Mouse (Mus musculus) common myeloid progenitor, adult 5-6 weeks (primary cell): ENCODE data around the gene Rad51b. TPM values are rescaled to one million over a fixed set of nuclear protein-coding genes. Genes with fewer than 3 reads are reported as not detected.

ENCODE experiments used
- ATAC-seq: replicated peaks from 2 replicates; pipeline ENCODE4 v1.8.0; 2016; ENCODE audit warnings: low read depth, mild to moderate bottlenecking, moderate TSS enrichment, inconsistent platforms; ENCODE audit not compliant: poor library complexity, severe bottlenecking
- total RNA-seq: library from RNA; stranded (forward); fragments of 200-1000, 187-1606 nt; gene quantifications from 2 replicates; pipeline ENCODE4 v1.2.3, GENCODE M21; 2017

Rad51b gene
- total RNA-seq, 1 experiment from 2014 or later = 10.8 TPM

GRCm38 (mm10) chr12:79830686-79831085 lies 533.6 kb downstream of the Rad51b start:
- no peak for ATAC-seq

DNA sequence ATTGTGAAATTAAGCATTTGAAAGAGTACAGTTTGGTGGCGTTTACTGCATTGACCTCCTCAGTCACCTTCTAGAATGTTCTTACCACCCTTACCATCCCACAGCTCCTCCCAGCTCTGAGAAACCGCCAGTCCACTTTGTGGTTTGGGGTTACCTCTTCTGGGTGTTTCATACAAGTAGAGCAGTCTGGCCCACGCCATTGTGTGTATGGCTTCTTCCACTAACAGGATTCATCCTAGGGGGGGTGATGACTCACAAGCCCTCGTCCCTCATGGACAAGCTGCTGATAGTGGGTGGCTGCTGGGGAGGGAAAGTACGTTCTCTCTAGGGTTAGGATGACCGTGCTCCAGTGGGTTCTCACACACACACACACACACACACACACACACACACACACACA lies 535.5 kb downstream of the Rad51b start:
- ATAC-seq = peak; percentile 94

GRCm38 (mm10) chr12:79835521-79835920 lies 538.4 kb downstream of the Rad51b start:
- ATAC-seq = no peak

GRCm38 (mm10) chr12:79838181-79838961 lies 541.3 kb downstream of the Rad51b start:
- peak; percentile 68 for ATAC-seq

DNA sequence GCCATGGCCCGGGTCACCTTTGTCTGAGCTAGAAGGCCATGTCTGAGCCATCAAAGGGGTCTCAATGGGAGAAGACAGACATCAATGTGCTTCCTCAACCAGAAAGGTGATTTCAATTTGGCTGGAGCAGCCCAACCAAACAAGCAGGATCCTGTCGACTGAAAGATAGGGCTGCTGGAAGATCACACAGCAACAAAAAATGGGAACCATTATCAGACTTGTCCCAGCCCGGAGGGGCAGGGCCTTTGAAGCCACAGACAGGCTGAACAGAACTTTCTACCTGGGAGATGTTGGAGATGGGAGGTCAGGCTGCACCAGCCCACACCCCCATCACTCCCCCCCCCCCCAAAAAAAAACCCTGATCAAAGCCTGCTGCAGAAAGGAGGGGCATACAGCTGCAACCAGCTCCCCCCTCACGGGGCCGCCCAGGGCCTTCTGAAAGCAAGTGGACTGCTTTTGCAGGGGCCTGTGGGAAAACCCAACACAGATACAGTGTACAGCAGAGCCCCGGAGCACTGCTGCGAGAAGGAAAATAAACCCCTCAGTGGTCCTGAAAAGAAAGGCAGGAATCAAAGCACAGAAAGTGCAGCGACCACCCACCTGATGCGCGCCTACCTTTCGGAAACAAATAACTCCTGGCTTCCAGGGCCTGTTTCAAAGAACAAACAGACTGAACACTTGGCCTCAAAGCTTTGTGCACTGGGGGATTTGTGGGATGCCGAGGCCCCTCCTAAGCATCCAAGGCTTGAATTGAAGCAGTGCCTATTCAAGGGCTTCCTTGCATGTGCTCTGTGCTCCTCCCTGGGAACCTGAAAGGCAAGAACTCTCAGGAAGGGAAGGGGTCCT lies 542.2 kb downstream of the Rad51b start:
- no peak for ATAC-seq

GRCm38 (mm10) chr12:79840465-79840864 lies 543.4 kb downstream of the Rad51b start:
- ATAC-seq = no peak

DNA sequence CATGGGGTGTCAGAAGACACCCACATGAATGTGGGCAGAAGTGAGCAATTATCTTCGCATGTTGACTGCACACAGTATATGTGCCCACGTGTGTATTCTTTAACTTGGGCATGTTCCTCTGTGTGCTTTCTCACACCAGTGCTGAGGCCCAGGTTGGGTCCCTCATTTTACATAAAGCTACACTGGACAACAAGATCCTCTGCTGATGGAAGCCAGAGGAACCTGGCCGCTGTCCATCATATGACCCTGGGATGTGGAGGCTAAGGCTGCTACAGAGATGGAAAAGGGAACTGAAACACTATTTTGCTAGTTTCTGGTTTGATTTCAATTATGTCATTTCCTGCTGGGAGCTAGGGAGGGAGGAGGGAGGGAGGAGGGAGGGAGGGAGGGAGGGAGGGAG lies 544.2 kb downstream of the Rad51b start:
- peak; percentile 30 for ATAC-seq

DNA sequence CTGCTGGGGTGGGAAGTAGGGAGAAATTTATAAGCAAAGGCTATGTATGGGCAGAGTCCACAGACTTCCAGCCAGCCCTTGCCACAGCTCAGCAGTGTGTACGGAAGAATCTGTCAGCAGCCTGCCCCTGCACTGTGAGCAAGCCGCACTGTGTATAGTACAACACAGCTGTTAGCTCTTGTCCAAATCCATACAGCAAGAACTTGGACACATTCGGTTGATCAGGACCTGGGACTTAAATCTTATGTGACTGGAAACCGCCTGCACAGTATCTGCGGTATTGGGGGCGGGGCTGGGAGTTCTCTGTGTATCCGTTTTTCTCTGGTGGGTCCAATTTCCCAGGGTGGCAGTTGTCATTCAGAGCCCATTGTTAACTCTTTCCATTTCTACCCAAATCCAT lies 545.2 kb downstream of the Rad51b start:
- ATAC-seq = peak; percentile 27

DNA sequence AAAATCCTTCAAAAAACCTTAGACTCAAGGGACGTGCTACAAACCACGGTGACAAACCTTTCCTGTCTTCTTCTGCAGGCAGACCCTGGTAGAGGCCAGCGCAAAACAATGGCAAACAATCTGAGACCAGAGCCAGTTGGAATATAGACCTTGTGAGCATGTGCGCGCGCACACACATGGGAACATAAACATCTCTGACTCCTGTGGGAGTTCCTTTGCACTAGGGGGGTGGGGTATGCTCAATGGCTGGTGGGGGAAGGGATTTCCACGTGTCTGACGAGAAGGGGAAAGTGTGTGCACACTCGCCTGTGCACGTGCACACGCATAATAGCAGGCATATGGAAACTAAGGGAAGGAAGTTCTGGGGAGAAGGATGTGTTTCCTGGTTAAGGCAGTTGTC lies 545.9 kb downstream of the Rad51b start:
- ATAC-seq = no peak

DNA sequence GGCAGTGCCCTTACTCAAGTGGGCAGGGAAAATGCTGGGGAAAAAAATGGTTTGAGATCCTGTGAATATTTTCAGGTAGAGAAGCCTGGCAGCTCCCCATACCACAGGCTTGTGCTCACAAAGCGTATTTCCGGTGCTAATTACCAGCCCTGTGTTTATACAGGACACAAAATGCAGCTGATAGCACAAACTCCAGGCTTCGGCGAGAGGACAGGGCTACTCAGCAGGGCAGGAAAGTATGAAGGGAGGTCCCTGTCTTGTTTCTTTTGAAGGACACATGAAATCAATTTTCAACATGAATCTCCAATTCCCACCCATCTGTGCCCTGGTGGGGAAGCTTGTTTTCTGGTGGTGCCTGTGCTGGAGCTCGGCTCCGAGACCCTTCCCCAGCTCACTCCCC lies 546.4 kb downstream of the Rad51b start:
- no peak for ATAC-seq

DNA sequence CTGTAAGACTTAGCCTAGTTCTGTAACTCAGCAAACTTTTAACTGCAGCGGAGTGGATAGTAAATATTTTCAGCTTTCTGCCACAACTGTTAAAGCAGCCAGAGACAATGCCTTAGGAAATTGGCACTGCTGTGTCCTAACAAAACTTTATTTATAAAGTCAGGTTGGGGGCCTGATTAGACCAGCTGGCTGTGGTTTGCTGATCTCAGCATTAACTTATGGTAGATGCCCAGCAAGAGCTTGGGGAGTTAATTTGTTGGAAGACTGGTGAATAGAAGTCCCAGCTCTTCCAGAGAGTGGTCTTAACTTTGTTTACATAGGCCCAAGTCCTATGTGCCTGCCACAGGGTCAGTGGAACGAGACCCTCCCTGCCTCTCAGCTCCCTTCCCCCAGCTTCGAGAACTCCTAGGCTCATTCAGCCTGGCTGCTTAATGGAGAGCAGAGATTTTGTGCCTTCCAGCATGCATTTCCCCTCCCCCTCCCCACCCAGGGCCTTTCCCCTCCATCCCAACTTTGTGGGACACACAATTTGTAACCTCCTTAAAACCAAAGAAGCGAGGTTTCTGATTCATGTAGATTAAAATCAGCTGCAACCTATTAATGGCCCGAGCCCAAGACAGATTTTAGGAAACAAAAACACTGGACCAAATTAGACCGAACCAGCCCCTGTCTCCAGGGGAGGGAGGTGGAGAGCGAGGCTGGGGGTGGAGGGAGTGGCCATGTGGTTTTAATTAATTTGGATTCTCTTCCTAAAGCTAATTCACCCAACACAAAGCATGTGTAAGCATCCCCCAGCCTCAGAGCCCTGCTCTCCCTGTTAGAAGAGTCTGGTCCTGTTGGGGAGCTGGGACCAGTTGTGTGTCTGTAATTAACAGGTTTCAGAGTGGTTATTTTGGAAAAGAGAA lies 549.4 kb downstream of the Rad51b start:
- ATAC-seq = no peak

DNA sequence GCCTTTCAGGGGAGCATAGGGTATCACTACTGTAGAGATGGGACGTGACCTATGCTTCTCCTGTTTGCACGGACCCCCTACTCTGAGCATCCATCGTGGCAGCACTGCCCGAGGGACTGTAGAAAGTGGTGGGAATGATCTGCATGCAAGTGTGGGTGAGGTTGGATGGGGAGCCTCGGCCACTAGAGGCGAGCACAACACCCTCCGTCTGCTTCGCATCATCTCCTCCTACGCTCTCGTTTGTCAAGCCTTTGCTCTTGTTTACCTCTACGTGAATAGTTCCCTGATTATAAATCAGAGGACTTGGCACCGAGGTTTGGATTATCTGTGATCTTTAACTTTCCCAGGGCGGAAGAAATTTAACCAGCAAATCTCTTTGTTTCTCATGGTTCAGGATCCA lies 551.5 kb downstream of the Rad51b start:
- no peak for ATAC-seq

- ATAC-seq = no peak
These were observed 552.9 kb downstream of the Rad51b start for GRCm38 (mm10) chr12:79850021-79850420.

GRCm38 (mm10) chr12:79851898-79852297 lies 554.8 kb downstream of the Rad51b start:
- no peak for ATAC-seq

DNA sequence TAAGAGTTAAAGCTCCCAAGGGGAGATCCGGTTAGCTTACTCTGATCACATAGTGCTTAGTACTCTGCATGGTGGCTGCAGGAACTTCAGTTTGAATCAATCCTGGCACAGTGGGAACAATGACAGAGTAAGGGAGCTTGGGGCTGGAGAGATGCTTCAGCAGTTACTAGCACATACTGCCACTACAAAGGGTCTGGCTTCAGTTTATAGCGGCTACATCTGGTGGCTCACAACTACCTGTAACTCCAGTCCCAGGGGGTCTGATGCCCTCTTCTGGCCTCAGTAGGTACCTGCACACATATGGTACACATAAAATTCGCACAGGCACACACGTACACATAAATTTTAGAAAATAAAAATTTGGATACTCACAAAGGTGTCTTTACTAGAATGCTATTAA lies 555.5 kb downstream of the Rad51b start:
- no peak for ATAC-seq

GRCm38 (mm10) chr12:79853901-79854490 lies 556.9 kb downstream of the Rad51b start:
- ATAC-seq = no peak

DNA sequence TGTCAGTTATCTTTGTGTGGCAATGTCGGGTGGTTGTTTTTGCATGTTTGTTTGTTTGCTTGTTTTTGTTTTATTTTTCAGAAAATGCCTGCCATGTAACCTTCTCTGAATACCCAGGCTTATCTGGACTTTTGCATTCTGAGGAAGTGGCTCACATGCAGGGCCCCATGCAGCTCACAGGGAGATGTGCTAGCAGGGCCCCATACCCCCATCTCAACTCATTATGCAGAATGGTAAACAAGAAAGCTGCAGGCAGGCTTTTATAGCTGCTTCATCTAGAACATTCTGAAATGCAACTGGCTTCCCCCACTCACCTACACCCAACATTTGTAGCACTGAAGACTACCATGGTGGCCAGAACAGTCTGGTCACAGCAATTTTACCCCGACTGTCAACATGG lies 557.4 kb downstream of the Rad51b start:
- no peak for ATAC-seq

- no peak for ATAC-seq
These were observed 559.2 kb downstream of the Rad51b start for GRCm38 (mm10) chr12:79856116-79856909.

DNA sequence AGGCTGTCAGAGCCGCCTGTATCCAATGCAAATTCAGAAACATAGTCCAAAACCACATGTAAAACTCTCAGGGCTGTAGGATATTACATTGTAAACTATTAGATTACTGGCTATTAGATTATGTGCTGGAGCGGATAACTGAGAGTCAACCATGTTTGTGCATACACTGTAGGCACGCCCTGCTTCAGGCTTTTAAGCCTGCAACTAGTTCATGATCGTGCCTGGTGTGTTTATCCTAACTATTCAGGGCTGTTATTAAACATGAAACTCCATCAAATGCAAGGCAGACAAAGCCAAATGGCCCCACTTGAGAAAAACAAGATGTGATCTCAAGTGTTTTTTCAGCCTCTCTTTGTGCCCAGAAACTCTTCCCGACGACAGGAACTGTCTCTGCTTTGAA lies 560.6 kb downstream of the Rad51b start:
- no peak for ATAC-seq
